Mouse (Mus musculus): ENCODE results near the gene Tsga10ip.
A peak's percentile ranks its signal among the peaks of the same experiment; 100 is the strongest.

Tsga10ip gene

GRCm38 (mm10) chr19:5402293-5402692 lies at the start of gene Tsga10ip:
Gene Tsga10ip, minus strand, starts transcription at chr19:5402526.
- DNase-seq = peak; percentile 32 to 52

DNA sequence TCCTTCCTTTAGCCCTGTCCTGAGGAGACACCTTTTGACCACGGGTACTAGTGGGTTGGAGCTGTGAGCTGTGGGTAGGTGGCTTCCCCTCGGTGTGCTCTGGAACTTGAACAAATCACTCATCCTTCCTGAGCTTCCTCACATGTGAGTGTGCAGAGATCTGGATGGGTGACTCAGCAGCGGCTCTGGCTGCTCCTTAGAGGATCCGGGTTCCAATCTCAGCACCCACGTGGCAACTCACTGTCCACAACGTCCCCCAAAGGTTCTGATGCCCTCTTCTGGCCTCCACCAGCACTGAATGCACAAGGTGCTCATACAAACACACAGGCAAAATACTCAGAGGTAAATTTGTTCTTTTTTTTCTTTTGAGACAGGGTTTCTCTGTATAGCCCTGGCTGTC lies 49.4 kb upstream of the Tsga10ip start:
- DNase-seq = peak in 1 of 2 experiments; percentile 4

- DNase-seq = no peak
Measured at GRCm38 (mm10) chr19:5449673-5450072, 47.3 kb upstream of the Tsga10ip start.

DNA sequence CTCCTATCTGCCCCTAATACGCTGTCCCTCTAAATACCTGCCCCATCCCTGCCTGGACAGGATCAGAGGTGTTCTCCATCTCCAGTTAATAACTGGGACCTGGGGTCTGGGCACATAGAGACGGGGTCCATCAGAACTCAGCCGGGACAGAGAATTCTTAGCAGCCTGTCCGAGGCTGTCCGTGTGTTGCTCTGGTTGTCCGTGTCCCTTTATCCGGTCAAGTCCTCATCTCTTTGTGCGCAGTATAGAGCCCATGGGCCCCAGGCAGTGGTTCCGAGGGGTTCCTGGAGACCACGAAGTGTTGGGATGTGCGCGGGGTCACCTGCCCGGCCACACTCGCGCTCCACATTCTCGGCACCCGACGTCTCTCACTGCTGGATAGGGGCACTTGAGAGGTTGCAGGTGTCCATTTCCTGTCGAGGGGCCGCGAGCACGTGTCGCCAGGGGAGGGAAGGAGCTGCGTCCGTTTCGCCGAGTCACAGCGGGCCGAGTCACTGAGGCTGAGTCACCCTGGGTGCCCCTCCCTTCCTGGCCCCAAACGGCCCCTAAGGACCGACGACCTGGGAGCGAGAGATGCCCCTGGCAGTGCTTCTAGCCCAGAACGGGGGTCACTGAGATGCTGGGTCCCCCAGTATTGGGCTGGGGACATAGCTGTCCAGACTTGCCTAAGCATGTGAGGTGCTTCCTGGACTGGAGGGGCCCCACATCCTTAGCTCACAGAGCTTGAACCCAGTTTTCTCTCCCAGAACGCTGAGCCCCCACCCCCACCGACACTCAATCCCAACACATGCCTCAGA lies 46.2 kb upstream of the Tsga10ip start:
- DNase-seq = peak; percentile 29 to 44

DNA sequence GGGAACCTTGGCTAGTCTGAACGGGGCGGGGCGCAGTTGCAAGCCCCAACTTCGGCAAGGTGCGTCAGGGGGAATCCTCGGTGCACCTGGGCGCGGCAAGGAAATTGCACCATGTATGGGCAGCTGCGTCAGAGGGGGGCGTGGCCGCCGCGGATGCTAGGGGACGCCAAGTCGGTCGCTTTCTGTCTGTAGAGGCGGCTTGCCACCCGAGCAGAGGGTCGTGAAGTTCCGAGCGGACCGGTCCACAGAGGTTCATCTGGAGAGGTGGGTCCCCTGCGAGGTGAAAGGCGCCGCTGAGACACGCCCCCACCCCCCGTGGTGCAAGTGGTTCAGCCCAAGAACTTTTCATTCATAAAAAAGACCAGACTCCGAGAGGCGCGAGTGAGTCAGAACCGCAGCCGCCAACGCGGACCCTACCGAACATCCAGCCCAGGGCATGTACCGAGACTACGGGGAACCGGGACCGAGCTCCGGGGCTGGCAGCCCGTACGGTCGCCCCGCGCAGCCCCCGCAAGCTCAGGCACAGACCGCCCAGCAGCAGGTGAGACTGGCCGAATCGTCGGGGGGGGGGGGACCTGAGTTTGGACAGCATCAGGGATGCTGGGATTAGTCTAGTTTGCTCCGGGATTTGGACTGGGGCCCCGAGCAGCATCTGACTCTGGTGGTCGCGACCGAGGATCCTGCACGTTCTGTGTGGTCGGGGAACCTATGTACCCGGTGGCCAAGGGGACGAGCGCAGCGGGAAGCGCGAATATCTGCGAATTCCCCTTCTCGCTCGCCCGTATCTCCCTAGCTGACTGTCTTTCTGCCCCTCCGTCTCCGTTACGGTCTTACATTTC lies 45.4 kb upstream of the Tsga10ip start, which contains the start of gene Fosl1:
Fosl1 (plus strand) TSS at position 33 of the 839 bp plus-strand sequence.
- DNase-seq = peak; percentile 83 to 86

- no peak for DNase-seq
Measured at GRCm38 (mm10) chr19:5445747-5446146, 43.4 kb upstream of the Tsga10ip start.

- peak; percentile 39 to 57 for DNase-seq
Measured at GRCm38 (mm10) chr19:5444954-5445353, 42.6 kb upstream of the Tsga10ip start.

DNA sequence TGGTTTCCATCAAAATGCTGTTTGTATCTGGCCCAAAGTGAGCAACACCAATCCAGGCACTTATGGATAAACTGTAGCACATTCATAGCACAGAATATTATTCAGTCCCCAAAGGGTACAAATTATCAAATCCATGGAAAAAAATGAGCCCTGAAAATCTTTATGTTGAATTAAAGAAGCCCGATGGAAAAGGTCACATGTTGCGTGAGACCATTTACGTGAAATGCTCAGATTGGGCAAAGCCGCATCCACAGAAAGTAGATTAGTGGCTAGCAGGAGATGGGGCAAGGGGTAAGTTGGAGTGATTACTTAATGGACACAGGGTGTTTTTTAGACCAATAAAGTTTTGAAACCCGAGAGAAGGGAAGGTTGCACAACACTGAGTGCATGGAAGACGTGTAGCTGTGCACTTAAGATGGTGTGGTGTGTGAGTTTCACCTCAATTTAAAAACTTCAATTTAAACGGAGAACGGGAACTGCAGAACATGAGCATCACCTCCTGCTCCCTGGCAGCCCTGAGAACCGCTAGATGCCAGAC lies 42.1 kb upstream of the Tsga10ip start:
- DNase-seq = no peak

DNA sequence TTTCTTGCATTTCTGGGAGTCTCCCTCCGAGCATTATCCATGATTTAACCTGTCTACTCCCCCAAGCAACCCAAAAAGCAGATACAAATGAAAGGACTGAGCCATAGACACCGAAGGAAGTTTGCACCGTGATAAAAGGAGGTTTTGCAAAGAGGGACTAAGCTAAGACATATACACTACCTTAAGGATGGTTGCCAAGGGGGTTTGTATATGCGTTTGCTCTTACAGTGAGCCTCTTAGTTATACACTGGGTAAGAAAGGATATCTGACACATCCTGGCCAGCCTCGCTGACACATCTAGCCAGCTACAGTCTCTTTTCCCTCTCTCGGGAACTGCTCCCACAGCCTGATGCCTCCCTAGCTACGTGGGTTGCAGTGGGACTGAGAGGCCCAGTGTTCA lies 31.6 kb upstream of the Tsga10ip start:
- no peak for DNase-seq

- DNase-seq = peak; percentile 67 to 76
Measured at GRCm38 (mm10) chr19:5432992-5433852, 30.9 kb upstream of the Tsga10ip start.

GRCm38 (mm10) chr19:5431911-5432464 lies 29.7 kb upstream of the Tsga10ip start:
- no peak for DNase-seq

- no peak for DNase-seq
Measured at GRCm38 (mm10) chr19:5430408-5430807, 28.1 kb upstream of the Tsga10ip start.

- peak; percentile 20 to 33 for DNase-seq
Measured at GRCm38 (mm10) chr19:5429806-5430205, 27.5 kb upstream of the Tsga10ip start.

GRCm38 (mm10) chr19:5429219-5429618 lies 26.9 kb upstream of the Tsga10ip start:
- DNase-seq = no peak

GRCm38 (mm10) chr19:5428083-5428482 lies 25.8 kb upstream of the Tsga10ip start:
- peak; percentile 28 to 45 for DNase-seq

DNA sequence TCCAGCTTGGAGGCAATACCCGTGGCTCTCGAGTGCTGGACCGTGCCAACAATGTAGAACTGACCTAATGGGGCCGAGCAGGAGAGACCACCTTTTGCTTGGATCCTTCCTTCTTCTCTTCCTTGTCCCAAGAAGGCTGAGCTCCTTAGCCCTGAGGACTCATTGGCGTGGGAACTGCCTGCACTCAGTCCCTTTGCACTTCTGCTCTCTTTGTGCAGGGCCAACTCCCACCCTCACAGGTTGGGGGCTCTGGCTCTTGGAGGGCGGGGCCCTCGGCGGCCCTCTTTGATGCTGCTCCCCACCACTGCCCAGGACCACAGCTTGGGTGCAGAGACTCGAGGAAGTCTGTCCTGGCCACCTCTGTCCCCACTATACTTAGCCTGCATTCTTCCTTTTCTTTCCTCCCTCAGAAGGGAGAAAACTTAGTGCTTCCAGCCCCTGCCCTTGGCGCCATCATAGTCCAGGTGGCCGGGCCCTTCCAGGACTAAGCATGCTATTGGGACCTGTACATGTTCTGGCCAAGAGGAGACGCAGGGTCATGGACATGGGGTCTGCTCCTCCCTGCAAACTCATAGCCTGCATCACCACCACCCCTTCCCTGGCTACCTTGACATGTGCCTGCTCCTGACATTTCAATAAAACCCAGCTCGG lies 24.4 kb upstream of the Tsga10ip start:
- no peak for DNase-seq

DNA sequence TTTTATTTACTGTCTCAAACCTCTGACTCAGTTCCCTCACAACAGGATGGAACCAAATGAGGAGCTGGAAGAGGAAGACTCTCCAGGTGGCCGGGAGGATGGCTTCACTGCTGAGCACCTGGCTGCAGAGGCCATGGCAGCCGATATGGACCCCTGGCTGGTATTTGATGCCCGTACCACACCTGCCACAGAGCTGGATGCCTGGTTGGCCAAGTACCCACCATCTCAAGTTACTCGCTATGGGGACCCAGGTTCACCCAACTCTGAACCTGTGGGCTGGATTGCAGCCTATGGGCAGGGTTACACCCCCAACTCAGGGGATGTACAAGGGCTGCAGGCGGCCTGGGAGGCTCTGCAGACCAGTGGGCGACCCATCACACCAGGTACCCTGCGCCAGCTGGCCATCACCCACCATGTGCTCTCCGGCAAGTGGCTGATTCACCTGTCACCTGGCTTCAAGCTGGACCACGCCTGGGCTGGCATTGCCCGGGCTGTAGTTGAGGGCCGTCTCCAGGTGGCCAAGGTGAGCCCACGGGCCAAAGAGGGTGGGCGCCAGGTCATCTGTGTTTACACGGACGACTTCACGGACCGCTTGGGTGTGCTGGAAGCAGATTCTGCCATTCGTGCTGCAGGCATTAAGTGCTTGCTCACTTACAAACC lies 23.7 kb upstream of the Tsga10ip start:
- DNase-seq = peak in 1 of 2 experiments; percentile 11

- DNase-seq = peak; percentile 97 to 99
Measured at GRCm38 (mm10) chr19:5424782-5425741, 22.7 kb upstream of the Tsga10ip start, which contains the start of the genes Drap1 and AI837181. Gene Drap1, minus strand, starts transcription at chr19:5424979. Gene AI837181, plus strand, starts transcription at chr19:5425144.

DNA sequence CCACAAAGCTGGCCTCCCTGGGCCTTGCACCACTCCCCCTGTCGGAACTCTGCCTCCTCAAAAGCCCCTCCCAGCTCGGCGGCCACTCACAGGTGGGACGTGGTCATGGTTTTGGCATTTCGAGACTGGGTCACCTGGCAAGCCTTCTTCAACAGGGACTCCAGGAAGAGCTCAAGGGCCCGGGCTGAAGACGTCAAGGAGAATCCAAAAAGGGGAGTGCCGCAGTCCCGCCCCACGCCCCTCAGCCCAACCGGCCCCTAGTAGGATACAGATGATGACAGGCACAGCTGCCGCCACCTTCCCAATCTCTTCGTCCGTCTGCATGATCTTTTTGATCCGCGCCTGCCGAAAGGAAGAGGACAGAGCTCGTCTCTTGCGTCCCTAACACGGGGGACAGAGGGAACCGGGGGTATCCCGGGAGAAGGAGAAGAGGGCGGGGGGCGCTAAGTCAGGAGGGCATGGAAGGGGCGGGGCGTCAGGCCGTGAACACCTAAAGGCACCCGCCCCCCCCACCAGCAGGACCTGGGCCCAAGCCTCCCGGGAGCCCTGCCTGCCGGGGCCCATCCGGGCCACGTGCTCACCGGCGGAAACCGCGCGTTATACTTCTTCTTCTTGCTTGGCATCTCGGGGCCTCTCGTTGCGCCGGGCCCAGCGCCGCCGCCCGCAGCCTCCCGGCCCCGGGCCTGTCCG lies 21.9 kb upstream of the Tsga10ip start:
- peak; percentile 85 to 90 for DNase-seq

Data from kidney, postnatal 4 days (tissue).